Mouse (Mus musculus) testis, postnatal 14 days (tissue): ENCODE measurements around the gene Ice1.

Experiments
- DNase-seq: peaks from one replicate; pipeline ENCODE4 v3.0.0; 2021; ENCODE audit warnings: low spot score

Gene Ice1

GRCm38 (mm10) chr13:70637662-70638291 lies 343 bp upstream of the Ice1 start:
- DNase-seq: peak; percentile 94

GRCm38 (mm10) chr13:70636706-70637105 lies 728 bp downstream of the Ice1 start:
- no peak for DNase-seq

- no peak for DNase-seq
Observed at GRCm38 (mm10) chr13:70635591-70635990, 1.8 kb downstream of the Ice1 start.

- no peak for DNase-seq
Observed at GRCm38 (mm10) chr13:70626416-70626815, 11.0 kb downstream of the Ice1 start.

GRCm38 (mm10) chr13:70625665-70626064 lies 11.8 kb downstream of the Ice1 start:
- DNase-seq: no peak

- no peak for DNase-seq
Observed at GRCm38 (mm10) chr13:70624445-70624844, 13.0 kb downstream of the Ice1 start.

- DNase-seq: no peak
Observed at GRCm38 (mm10) chr13:70622461-70623057, 14.9 kb downstream of the Ice1 start.

GRCm38 (mm10) chr13:70621509-70621908 lies 15.9 kb downstream of the Ice1 start:
- no peak for DNase-seq

- DNase-seq: no peak
Observed at GRCm38 (mm10) chr13:70612837-70613236, 24.6 kb downstream of the Ice1 start.

GRCm38 (mm10) chr13:70610431-70611420 lies 26.7 kb downstream of the Ice1 start:
- DNase-seq: peak; percentile 40

- DNase-seq: no peak
Observed at GRCm38 (mm10) chr13:70609632-70610031, 27.8 kb downstream of the Ice1 start.

GRCm38 (mm10) chr13:70605366-70605765 lies 32.1 kb downstream of the Ice1 start:
- no peak for DNase-seq

- no peak for DNase-seq
Observed at GRCm38 (mm10) chr13:70604723-70605122, 32.7 kb downstream of the Ice1 start.

- no peak for DNase-seq
Observed at GRCm38 (mm10) chr13:70601566-70601965, 35.9 kb downstream of the Ice1 start.

GRCm38 (mm10) chr13:70599964-70600619 lies 37.3 kb downstream of the Ice1 start:
- no peak for DNase-seq

GRCm38 (mm10) chr13:70598941-70599340 lies 38.5 kb downstream of the Ice1 start:
- no peak for DNase-seq

- DNase-seq: no peak
Observed at GRCm38 (mm10) chr13:70596901-70597300, 40.5 kb downstream of the Ice1 start.

- DNase-seq: no peak
Observed at GRCm38 (mm10) chr13:70590248-70590762, 47.1 kb downstream of the Ice1 start.

- DNase-seq: no peak
Observed at GRCm38 (mm10) chr13:70586969-70587368, 50.5 kb downstream of the Ice1 start.

GRCm38 (mm10) chr13:70582517-70582916 lies 54.9 kb downstream of the Ice1 start:
- no peak for DNase-seq

GRCm38 (mm10) chr13:70581509-70581908 lies 55.9 kb downstream of the Ice1 start:
- DNase-seq: no peak

- no peak for DNase-seq
Observed at GRCm38 (mm10) chr13:70574216-70574615, 63.2 kb downstream of the Ice1 start.
